Mouse (Mus musculus): Measurements from ENCODE around the gene Fads1. TPM values are rescaled to one million over a fixed set of nuclear protein-coding genes. Genes with fewer than 3 reads are reported as not detected.
"Not testable (repeated sequence)": the region's sequence is repeated elsewhere in the genome, so short reads cannot be mapped to it uniquely, and the experiment has no call there.

The Fads1 gene
- polyA plus RNA-seq, 1 experiment from 2014 or later = 148 TPM

- H3K4me1 ChIP-seq (ENCODE audit: control insufficient read depth, insufficient read depth, low read length) = no peaks in the 10 kb centered on the region
- H3K9ac ChIP-seq (replicated peaks; ENCODE audit: low read depth, low read length) = no peak overlapping the region
- WGBS = 83% methylated on average over 3 of the region's 3 CpGs
- no peak for ATAC-seq (ENCODE audit: low read depth)
- H3K36me3 ChIP-seq (ENCODE audit: control insufficient read depth, insufficient read depth, low read length) = no peaks in the 10 kb centered on the region
- no peak overlapping the region for H3K27ac ChIP-seq (ENCODE audit: low read depth, low read length)
- H3K4me2 ChIP-seq (ENCODE audit: low read depth, low read length) = no peak overlapping the region
- no peaks in the 10 kb centered on the region for H3K27me3 ChIP-seq (ENCODE audit: control insufficient read depth, insufficient read depth, low read length)
- no peak overlapping the region for H3K4me3 ChIP-seq (ENCODE audit: low read depth, low read length)
- no peaks in the 10 kb centered on the region for H3K9me3 ChIP-seq (ENCODE audit: control insufficient read depth, low read length)
Observed at GRCm38 (mm10) chr19:10163896-10164295, 18.8 kb upstream of the Fads1 start.

DNA sequence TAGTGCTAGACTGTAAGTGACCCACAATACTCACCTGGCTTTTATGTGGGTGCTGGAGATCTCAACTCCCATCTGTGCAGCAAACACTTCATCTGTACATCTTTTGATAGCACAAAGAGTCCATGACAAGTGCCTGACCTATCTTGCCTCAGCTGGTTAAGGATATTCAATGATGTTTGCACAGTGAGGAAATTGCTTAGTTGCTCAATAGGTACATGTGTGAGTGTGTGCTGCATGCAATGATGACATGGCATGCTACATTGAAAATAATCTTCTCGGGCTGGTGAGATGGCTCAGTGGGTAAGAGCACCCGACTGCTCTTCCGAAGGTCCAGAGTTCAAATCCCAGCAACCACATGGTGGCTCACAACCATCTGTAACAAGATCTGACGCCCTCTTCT lies 16.8 kb upstream of the Fads1 start:
- H3K4me3 ChIP-seq (ENCODE audit: low read depth, low read length); H3K27ac ChIP-seq (ENCODE audit: low read depth, low read length); H3K9me3 ChIP-seq (ENCODE audit: control insufficient read depth, low read length); ATAC-seq (ENCODE audit: low read depth); H3K36me3 ChIP-seq (ENCODE audit: control insufficient read depth, insufficient read depth, low read length); H3K4me1 ChIP-seq (ENCODE audit: control insufficient read depth, insufficient read depth, low read length); H3K9ac ChIP-seq (replicated peaks; ENCODE audit: low read depth, low read length); H3K27me3 ChIP-seq (ENCODE audit: control insufficient read depth, insufficient read depth, low read length); H3K4me2 ChIP-seq (ENCODE audit: low read depth, low read length): not testable (repeated sequence)
- 89% methylated on average over 4 of the region's 4 CpGs for WGBS

GRCm38 (mm10) chr19:10167112-10167511 lies 15.6 kb upstream of the Fads1 start:
- no peak for ATAC-seq (ENCODE audit: low read depth)
- Histone ChIP-seq H3K4me1 (ENCODE audit: control insufficient read depth, insufficient read depth, low read length) (no peaks in the 10 kb centered on the region), H3K4me3 (ENCODE audit: low read depth, low read length) (no peak overlapping the region), H3K4me2 (ENCODE audit: low read depth, low read length) (no peak overlapping the region), H3K9me3 (ENCODE audit: control insufficient read depth, low read length) (no peaks in the 10 kb centered on the region), H3K27ac (ENCODE audit: low read depth, low read length) (no peak overlapping the region), H3K9ac (replicated peaks; ENCODE audit: low read depth, low read length) (no peak overlapping the region), H3K36me3 (ENCODE audit: control insufficient read depth, insufficient read depth, low read length) (no peaks in the 10 kb centered on the region), H3K27me3 (ENCODE audit: control insufficient read depth, insufficient read depth, low read length) (no peaks in the 10 kb centered on the region)
- 79% methylated on average over 4 of the region's 4 CpGs for WGBS

- ATAC-seq (ENCODE audit: low read depth) = no peak
- Histone ChIP-seq H3K4me2 (ENCODE audit: low read depth, low read length) (no peak overlapping the region), H3K27me3 (ENCODE audit: control insufficient read depth, insufficient read depth, low read length) (no peaks in the 10 kb centered on the region), H3K36me3 (ENCODE audit: control insufficient read depth, insufficient read depth, low read length) (no peaks in the 10 kb centered on the region), H3K9ac (replicated peaks; ENCODE audit: low read depth, low read length) (no peak overlapping the region), H3K9me3 (ENCODE audit: control insufficient read depth, low read length) (no peaks in the 10 kb centered on the region), H3K27ac (ENCODE audit: low read depth, low read length) (no peak overlapping the region), H3K4me1 (ENCODE audit: control insufficient read depth, insufficient read depth, low read length) (no peaks in the 10 kb centered on the region), H3K4me3 (ENCODE audit: low read depth, low read length) (no peak overlapping the region)
- WGBS = 83% methylated on average over 1 of the region's 1 CpGs
Observed at GRCm38 (mm10) chr19:10167951-10168350, 14.7 kb upstream of the Fads1 start.

DNA sequence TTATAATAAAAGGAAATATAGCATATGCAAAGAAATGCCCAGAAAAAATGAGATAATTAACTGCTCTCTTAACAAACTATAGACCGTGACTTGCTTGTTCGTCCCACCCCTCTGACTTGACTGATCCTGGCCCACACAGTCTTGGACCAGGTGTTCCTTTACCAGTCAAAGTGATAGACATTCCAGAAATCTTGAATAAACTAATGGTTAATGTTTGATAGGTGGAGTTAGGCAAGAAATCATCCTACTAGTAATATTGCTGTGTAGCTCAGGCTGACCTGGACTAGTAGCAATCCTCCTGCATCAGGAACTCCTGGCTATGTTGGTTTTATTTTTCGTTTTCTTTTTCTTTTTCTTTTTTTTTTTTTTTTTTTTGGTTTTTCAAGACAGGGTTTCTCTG lies 14.2 kb upstream of the Fads1 start:
- H3K27ac ChIP-seq (ENCODE audit: low read depth, low read length) = no peak overlapping the region
- H3K4me2 ChIP-seq (ENCODE audit: low read depth, low read length) = no peak overlapping the region
- H3K36me3 ChIP-seq (ENCODE audit: control insufficient read depth, insufficient read depth, low read length) = no peaks in the 10 kb centered on the region
- H3K4me1 ChIP-seq (ENCODE audit: control insufficient read depth, insufficient read depth, low read length) = no peaks in the 10 kb centered on the region
- no peak overlapping the region for H3K9ac ChIP-seq (replicated peaks; ENCODE audit: low read depth, low read length)
- 82% methylated on average over 3 of the region's 3 CpGs for WGBS
- H3K4me3 ChIP-seq (ENCODE audit: low read depth, low read length) = no peak overlapping the region
- no peak for ATAC-seq (ENCODE audit: low read depth)
- H3K27me3 ChIP-seq (ENCODE audit: control insufficient read depth, insufficient read depth, low read length) = no peaks in the 10 kb centered on the region
- no peaks in the 10 kb centered on the region for H3K9me3 ChIP-seq (ENCODE audit: control insufficient read depth, low read length)

DNA sequence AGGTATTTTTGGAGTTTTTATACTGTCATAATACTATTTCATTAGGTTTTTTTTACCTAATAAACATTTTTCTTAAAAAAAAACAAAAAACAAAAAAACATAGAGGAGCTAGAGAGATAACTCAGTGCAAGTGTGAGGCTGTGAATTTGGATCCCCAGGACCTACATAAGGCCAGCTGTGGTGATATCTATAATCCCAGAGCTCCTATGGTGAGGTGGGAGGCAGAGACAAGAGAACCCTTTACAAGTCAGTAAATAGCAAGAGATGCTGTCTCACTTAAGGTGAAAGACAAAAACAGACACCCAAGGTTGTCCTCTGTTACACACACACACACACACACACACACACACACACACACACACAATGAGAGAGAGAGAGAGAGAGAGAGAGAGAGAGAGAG lies 13.5 kb upstream of the Fads1 start:
- no peaks in the 10 kb centered on the region for H3K36me3 ChIP-seq (ENCODE audit: control insufficient read depth, insufficient read depth, low read length)
- H3K4me1 ChIP-seq (ENCODE audit: control insufficient read depth, insufficient read depth, low read length) = no peaks in the 10 kb centered on the region
- ATAC-seq (ENCODE audit: low read depth) = no peak
- H3K9me3 ChIP-seq (ENCODE audit: control insufficient read depth, low read length) = no peaks in the 10 kb centered on the region
- H3K27ac ChIP-seq (ENCODE audit: low read depth, low read length) = no peak overlapping the region
- no peaks in the 10 kb centered on the region for H3K27me3 ChIP-seq (ENCODE audit: control insufficient read depth, insufficient read depth, low read length)
- no peak overlapping the region for H3K9ac ChIP-seq (replicated peaks; ENCODE audit: low read depth, low read length)
- H3K4me2 ChIP-seq (ENCODE audit: low read depth, low read length) = no peak overlapping the region
- no peak overlapping the region for H3K4me3 ChIP-seq (ENCODE audit: low read depth, low read length)

DNA sequence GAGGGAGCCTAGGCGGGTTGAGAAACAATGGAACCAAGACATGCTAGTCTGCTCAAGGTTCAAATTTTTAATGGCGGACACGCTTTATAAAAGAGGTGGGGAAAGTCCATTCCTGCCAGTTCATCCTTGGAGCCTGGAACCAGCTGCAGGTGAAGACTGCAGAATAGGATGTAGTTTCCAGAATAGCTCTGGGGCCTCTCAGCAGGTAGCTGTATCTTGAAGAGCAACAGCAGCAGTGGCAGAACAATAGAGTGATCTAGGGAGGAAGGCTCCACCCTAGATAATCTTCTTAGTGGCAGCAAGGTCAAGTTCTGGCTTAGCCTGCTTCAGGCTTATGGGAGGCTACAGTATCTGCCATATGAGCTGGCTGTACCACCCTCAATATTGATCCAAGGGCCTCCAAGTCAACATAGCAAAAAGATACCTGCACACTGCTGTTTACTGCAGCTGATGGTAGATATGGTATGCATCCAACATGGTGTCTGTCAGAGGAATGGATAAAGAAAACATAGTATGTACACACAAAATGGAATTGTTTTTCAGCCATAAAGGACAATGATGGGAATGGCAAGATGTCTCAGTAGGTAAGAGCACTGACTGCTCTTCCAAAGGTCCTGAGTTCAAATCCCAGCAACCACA lies 12.9 kb upstream of the Fads1 start:
- not testable (repeated sequence) for H3K4me2 ChIP-seq (ENCODE audit: low read depth, low read length); H3K4me1 ChIP-seq (ENCODE audit: control insufficient read depth, insufficient read depth, low read length); H3K9ac ChIP-seq (replicated peaks; ENCODE audit: low read depth, low read length); H3K27ac ChIP-seq (ENCODE audit: low read depth, low read length); H3K27me3 ChIP-seq (ENCODE audit: control insufficient read depth, insufficient read depth, low read length); ATAC-seq (ENCODE audit: low read depth); H3K9me3 ChIP-seq (ENCODE audit: control insufficient read depth, low read length); H3K36me3 ChIP-seq (ENCODE audit: control insufficient read depth, insufficient read depth, low read length); H3K4me3 ChIP-seq (ENCODE audit: low read depth, low read length)
- 81% methylated on average over 3 of the region's 3 CpGs for WGBS

- H3K36me3 ChIP-seq (ENCODE audit: control insufficient read depth, insufficient read depth, low read length) = no peaks in the 10 kb centered on the region
- H3K4me3 ChIP-seq (ENCODE audit: low read depth, low read length) = no peak overlapping the region
- no peak overlapping the region for H3K27ac ChIP-seq (ENCODE audit: low read depth, low read length)
- no peaks in the 10 kb centered on the region for H3K4me1 ChIP-seq (ENCODE audit: control insufficient read depth, insufficient read depth, low read length)
- H3K4me2 ChIP-seq (ENCODE audit: low read depth, low read length) = no peak overlapping the region
- H3K9ac ChIP-seq (replicated peaks; ENCODE audit: low read depth, low read length) = no peak overlapping the region
- H3K27me3 ChIP-seq (ENCODE audit: control insufficient read depth, insufficient read depth, low read length) = no peaks in the 10 kb centered on the region
- no peaks in the 10 kb centered on the region for H3K9me3 ChIP-seq (ENCODE audit: control insufficient read depth, low read length)
- no peak for ATAC-seq (ENCODE audit: low read depth)
- WGBS = 18% methylated on average over 1 of the region's 1 CpGs
Observed at GRCm38 (mm10) chr19:10170466-10170865, 12.2 kb upstream of the Fads1 start.

- no peaks in the 10 kb centered on the region for H3K27me3 ChIP-seq (ENCODE audit: control insufficient read depth, insufficient read depth, low read length)
- ATAC-seq (ENCODE audit: low read depth) = no peak
- no peak overlapping the region for H3K4me3 ChIP-seq (ENCODE audit: low read depth, low read length)
- no peak overlapping the region for H3K9ac ChIP-seq (replicated peaks; ENCODE audit: low read depth, low read length)
- no peak overlapping the region for H3K27ac ChIP-seq (ENCODE audit: low read depth, low read length)
- H3K9me3 ChIP-seq (ENCODE audit: control insufficient read depth, low read length) = no peaks in the 10 kb centered on the region
- WGBS = 63% methylated on average over 7 of the region's 7 CpGs
- no peaks in the 10 kb centered on the region for H3K36me3 ChIP-seq (ENCODE audit: control insufficient read depth, insufficient read depth, low read length)
- no peaks in the 10 kb centered on the region for H3K4me1 ChIP-seq (ENCODE audit: control insufficient read depth, insufficient read depth, low read length)
- no peak overlapping the region for H3K4me2 ChIP-seq (ENCODE audit: low read depth, low read length)
Observed at GRCm38 (mm10) chr19:10171359-10171758, 11.3 kb upstream of the Fads1 start.

DNA sequence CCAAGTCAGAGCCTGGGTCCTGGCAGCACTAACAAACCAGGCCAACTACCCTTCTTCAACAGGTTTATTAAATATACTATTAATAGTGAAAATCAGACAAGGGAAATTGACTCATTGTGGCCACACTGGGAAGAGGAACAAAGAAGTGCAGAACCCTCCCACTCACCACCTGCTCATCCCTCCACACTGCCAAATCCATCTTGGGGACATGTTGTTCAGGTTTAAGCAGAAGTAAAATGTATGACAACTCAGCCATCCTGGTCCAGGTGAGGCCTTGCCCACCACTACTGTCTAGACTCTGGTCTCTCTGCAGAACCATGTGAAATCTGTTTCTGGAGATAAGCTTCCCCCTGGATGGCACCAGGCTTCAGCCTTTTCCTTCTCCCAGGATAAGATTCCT lies 10.8 kb upstream of the Fads1 start:
- no peaks in the 10 kb centered on the region for H3K27me3 ChIP-seq (ENCODE audit: control insufficient read depth, insufficient read depth, low read length)
- H3K36me3 ChIP-seq (ENCODE audit: control insufficient read depth, insufficient read depth, low read length) = no peaks in the 10 kb centered on the region
- H3K9ac ChIP-seq (replicated peaks; ENCODE audit: low read depth, low read length) = no peak overlapping the region
- no peak for ATAC-seq (ENCODE audit: low read depth)
- no peak overlapping the region for H3K4me3 ChIP-seq (ENCODE audit: low read depth, low read length)
- H3K4me2 ChIP-seq (ENCODE audit: low read depth, low read length) = no peak overlapping the region
- H3K27ac ChIP-seq (ENCODE audit: low read depth, low read length) = no peak overlapping the region
- H3K9me3 ChIP-seq (ENCODE audit: control insufficient read depth, low read length) = no peaks in the 10 kb centered on the region
- H3K4me1 ChIP-seq (ENCODE audit: control insufficient read depth, insufficient read depth, low read length) = no peaks in the 10 kb centered on the region

All from neural tube, embryonic 14.5 days (tissue).